Mouse (Mus musculus) frontal cortex, adult (tissue): ENCODE measurements around the gene Adra1b.

Experiments
- ATAC-seq: cut with Nextera tagmentation; 2 replicates; pipeline ENCODE4 v1.9.2; 2017; ENCODE audit warnings: mild to moderate bottlenecking, moderate library complexity, mixed read lengths; ENCODE audit not compliant: low TSS enrichment

The Adra1b gene

DNA sequence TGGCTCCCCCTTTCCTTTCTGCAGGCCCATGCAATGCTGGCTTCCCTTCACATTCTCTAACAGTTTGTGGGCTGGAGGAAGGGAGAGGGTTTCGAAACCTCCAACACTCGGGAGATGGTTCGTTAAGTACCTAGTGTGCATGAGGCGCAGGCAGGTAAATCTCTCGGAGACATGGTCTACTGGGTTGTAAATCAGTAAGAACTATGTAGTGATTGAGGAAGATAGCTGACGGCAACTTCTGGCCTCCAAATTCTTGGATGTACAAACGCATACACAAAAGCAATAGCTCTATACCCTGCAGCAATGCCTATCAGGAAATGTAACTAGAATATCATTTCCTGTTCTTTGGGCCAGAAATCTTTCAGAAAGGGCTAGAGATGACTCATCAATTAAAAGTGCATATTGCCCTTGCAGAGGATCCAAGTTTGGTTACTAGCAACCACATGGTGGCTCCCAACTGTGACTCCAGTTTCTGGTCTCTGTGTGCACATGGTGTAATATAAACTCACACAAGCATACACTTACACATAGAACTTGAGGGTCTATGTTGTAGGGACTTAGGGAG is 172.2 kb downstream of the Adra1b start:
- peak; percentile 53 for ATAC-seq

DNA sequence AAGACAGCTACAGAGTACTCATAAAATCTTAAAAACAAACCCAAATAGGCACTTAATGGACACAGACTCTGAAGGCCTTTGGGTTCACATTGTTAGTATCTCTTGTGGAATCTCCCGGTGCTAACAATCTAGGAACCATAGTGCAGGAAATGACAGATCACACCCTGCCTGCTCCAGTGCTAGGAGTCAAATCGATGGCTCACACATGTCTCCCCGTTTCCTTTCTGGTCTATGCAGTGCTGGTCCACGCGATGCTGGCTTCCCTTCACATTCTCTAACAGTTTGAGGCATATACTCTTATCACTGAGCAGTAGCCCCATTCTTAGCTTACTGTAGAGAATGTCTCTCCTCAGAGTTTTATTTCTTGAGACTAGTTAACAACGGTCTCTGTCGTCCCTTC is 173.2 kb downstream of the Adra1b start:
- ATAC-seq, result no peak
